Mouse (Mus musculus): ENCODE measurements around the gene Odf3l1.

The Odf3l1 gene

GRCm38 (mm10) chr9:56844644-56845043, 19.8 kb downstream of the Odf3l1 start:
- DNase-seq (ENCODE audit: extremely low spot score): no peak

DNA sequence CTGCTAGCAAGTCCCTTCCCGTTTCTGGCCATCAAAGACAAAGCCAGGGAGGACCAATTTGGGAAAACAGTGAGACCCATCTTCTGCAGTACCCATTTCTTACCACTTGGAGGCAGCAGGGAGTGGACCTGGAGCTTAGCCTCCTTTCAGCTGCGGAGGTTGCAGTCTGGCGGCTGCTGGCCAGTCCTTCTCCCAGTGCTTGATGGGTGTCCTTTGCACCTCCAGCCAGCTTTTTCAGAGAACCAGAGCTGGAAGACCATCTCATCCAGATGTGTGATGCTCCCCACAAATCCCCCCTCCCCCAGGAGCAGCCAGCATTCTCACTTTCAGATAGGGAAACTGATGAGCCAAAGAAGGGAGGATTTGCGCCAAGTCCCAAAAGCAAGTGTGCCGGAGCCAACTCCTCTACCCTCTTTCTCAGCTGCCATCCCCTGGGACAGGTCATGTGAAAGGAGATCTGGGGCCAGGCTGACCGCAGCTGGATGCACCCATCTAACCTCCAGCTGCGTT, 20.7 kb downstream of the Odf3l1 start:
- peak; percentile 75 for DNase-seq (ENCODE audit: extremely low spot score)

- peak; percentile 38 for DNase-seq (ENCODE audit: extremely low spot score)
Measured at GRCm38 (mm10) chr9:56842303-56842719, 22.2 kb downstream of the Odf3l1 start.

DNA sequence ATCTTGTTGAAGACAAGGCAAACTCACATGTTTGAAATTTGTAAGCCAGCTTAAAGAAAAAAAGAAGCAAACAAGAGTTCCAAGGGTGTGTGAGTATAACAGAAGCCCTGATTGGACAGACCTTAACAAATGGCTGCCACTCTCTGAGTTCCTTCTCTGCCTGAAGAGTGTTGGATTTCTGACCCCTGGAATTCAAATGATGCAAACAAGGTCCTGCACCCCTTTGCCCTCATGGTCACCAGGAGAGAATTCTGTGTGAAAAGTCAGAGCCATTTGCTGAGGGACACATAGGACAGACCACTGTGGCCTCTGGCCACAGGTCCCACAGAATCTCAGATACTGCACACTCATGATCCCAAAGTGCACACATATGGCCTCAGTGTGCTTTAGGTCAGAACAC, 22.6 kb downstream of the Odf3l1 start:
- DNase-seq (ENCODE audit: extremely low spot score): no peak

GRCm38 (mm10) chr9:56840721-56841120, 23.8 kb downstream of the Odf3l1 start:
- DNase-seq (ENCODE audit: extremely low spot score): no peak

DNA sequence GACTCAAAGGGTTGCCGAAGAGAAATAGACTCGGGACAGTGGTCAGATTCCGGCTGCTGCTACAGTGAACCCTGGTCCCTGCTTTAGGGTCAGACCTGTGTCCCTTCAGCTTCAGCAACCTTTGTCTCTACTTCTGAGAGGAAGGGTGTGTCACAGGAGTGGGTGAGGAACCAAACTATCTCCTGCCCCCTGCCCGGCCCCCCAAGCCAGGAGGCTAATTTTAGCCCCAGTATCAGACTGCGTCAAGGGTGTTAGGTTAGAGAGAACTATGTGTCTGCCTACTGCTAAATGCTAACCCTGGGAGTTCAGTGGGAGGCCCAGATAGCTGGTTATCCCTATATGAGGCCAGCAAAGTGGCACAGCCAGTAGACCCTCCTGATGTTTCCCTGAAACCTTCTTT, 29.3 kb downstream of the Odf3l1 start:
- DNase-seq (ENCODE audit: extremely low spot score): no peak

GRCm38 (mm10) chr9:56832900-56833299, 31.6 kb downstream of the Odf3l1 start:
- DNase-seq (ENCODE audit: extremely low spot score): no peak

GRCm38 (mm10) chr9:56831904-56832303, 32.6 kb downstream of the Odf3l1 start:
- no peak for DNase-seq (ENCODE audit: extremely low spot score)

GRCm38 (mm10) chr9:56830162-56830561, 34.3 kb downstream of the Odf3l1 start:
- DNase-seq (ENCODE audit: extremely low spot score): no peak

DNA sequence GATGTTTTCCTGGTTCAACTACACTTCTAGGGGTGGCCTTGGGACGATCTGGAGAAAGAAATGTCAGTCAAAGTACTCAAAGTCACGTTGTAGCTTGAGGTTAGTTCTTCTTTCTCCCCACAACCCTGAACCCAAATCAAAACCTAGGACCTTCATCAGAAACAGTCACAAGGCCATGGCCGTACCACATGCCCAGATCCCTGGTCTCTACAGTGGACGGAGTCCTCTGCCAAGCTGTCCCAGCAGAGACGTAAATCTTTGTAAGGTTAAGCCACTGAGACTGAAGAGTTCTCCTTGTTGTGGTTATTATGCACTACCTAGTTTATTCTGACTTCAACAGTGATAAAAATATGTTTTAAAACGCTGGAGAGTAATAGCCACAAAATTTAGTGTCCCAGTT, 35.6 kb downstream of the Odf3l1 start:
- DNase-seq (ENCODE audit: extremely low spot score): no peak

GRCm38 (mm10) chr9:56828146-56828545, 36.3 kb downstream of the Odf3l1 start:
- DNase-seq (ENCODE audit: extremely low spot score): no peak

- DNase-seq (ENCODE audit: extremely low spot score): peak; percentile 37
Measured at GRCm38 (mm10) chr9:56825476-56826213, 38.8 kb downstream of the Odf3l1 start.

DNA sequence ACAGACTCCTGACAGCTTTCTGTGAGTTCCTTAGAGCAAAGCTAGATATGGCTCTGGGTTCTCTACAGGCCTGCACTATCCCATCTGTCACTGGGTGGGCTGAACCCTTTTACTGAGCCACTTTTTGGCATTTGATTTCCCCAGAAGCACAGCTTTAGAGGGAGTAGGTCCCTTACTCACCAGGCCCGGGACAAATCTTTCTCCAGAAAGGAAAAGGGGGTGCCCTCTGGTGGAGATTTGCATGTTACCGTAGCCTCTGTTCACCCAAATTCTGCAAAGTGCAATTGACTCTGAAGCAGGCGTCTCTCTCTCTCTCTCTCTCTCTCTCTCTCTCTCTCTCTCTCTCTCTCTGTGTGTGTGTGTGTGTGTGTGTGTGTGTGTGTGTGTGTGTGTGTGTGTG, 39.6 kb downstream of the Odf3l1 start:
- peak; percentile 52 for DNase-seq (ENCODE audit: extremely low spot score)

DNA sequence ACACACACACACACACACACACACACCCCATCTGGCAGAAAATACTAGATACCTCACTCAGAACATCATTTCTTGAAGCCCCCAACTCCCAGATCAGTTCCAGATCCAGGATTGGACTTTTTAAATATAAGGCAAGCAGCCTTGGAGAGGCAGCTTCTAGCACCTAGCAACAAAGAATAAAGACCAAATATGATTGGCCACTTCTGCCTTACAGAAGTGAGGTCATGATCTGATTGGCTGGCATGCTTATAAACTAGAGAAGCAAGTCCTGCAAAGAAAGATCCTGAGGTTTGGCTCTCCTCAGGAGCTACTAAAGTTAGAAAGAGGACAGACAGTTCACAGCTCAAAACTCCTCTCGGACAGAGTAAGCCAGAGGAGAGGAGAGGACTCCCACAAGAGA, 53.6 kb downstream of the Odf3l1 start:
- DNase-seq (ENCODE audit: extremely low spot score): no peak

DNA sequence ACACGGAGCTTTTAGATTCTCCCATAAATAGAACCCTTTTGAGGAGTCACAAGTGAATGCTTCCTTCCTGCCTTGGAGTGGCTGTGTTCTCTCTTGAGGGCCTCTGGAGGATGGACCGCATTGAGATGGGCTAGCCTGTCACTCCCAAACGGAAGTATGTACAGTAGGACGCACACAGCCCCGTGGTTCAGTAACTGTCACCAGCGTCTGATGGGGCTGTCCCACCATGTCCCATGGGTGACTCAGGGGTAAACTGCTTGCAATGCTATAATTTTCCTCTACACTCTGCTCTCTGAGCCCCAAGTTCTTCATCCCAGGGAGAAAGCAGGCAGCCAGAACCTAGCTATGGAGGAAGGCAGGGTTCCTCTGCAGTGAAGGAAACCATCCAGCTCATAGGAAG, 56.5 kb downstream of the Odf3l1 start:
- no peak for DNase-seq (ENCODE audit: extremely low spot score)

GRCm38 (mm10) chr9:56803146-56803545, 61.3 kb downstream of the Odf3l1 start:
- DNase-seq (ENCODE audit: extremely low spot score): no peak
